Mouse (Mus musculus) kidney, postnatal 4 days (tissue): ENCODE results near the gene Cfhr2.
"Not testable (repeated sequence)": the region's sequence is repeated elsewhere in the genome, so short reads cannot be mapped to it uniquely, and the experiment has no call there.

Experiments used
- DNase-seq, 2 experiments: peaks; one replicate each; pipeline ENCODE4 v3.0.0; 2021; ENCODE audit warnings: mixed read lengths in 2 of 2

Gene Cfhr2

GRCm38 (mm10) chr1:139858548-139858947 lies at the start of gene Cfhr2:
Gene Cfhr2 (minus strand): TSS chr1:139858702.
- DNase-seq, result no peak

- no peak for DNase-seq
These were observed 5.2 kb upstream of the Cfhr2 start for GRCm38 (mm10) chr1:139863751-139864150.

GRCm38 (mm10) chr1:139860176-139860575 lies 1.7 kb upstream of the Cfhr2 start:
- DNase-seq, result no peak

GRCm38 (mm10) chr1:139839699-139840098 lies 18.8 kb downstream of the Cfhr2 start:
- no peak for DNase-seq

DNA sequence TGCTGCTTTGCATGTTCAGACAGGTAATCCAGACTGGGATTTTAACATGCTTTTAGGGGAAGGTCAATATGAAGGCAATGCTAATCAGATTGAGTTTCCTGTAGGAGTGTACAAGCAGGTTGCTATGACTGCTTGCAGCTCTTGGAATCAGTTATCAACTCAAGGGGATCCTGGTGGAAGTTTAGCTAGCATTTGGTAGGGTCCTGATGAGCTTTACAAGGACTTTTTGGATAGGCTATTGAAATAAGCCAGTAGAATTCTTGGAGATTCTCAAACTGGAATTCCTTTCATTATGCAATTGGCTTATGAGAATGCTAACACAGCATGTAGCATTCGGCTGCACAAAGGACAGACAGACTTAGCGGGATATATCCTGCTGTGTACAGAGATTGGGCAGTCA lies 19.2 kb downstream of the Cfhr2 start:
- no peak for DNase-seq

GRCm38 (mm10) chr1:139808594-139808993 lies 49.9 kb downstream of the Cfhr2 start:
- DNase-seq, result no peak

DNA sequence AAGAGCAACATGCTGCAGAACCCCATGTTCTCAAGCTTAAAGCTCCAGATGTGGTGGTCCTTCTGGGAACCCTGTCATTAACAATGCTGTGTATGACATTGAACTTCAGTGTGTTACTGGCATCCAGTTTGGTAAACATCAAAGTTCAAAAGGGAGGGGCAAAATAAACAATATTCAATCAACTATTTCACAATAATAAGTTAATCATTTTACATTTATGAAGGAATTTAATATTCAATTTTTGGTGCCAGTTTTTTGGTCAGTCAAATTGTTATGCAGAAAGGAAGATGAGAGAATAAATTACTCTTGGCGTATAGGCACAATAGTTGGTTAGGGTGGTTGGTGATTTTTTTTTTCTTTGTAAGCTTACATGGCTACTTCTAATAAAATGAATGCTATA lies 77.4 kb downstream of the Cfhr2 start, which contains the start of gene Gm4788:
Gm4788 (minus strand) TSS at position 101 of the 400 bp plus-strand sequence.
- DNase-seq, result no peak

DNA sequence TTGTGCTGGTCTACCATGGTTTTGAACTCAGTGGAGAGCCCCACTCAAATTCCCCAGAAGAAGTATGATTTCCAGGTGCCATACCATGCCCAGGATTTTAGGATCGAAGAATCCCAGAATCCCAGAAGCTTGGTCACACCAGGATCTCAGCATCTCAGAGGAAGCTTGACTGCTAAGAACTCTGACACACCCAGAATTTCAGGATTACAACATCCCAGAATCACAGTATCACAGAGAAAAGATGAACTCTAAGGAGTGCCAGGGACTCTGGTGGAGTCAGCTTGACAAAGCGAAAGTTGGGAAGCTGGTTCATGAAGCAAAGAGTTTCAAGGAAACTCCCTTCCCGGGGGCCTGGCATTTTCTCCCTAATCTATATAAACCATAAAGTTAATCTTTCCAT lies 88.6 kb downstream of the Cfhr2 start:
- not testable (repeated sequence) for DNase-seq
